ENCODE assay signal across 18 mouse cellular contexts in genomic region chr7:133744701-133745100, GRCm38 (mm10). TPM values are rescaled to one million over a fixed set of nuclear protein-coding genes. Genes with fewer than 3 reads are reported as not detected.
DNase-seq lines count a peak whose midpoint lies in the region; ATAC-seq and TF ChIP-seq lines count a peak whose summit lies in the region.
"Had no signal": no experiment of that assay in that cellular context is flagged by ENCODE, and none has a peak within 500 bp of the region (broad histone marks: within the 10 kb centered on the region; RNA-seq: fewer than 3 reads in every experiment).

No protein-coding gene starts in this region.

- peak overlapping the region; percentile 52; the same call in 1 of the 2 replicates for H3K9ac ChIP-seq in heart, adult 2 months (ENCODE audit: low read depth, low read length)
- no peak overlapping the region for H3K9ac ChIP-seq in hindbrain, embryonic 13.5 days
- H3K9ac ChIP-seq: embryonic facial prominence, embryonic 15.5 days; hindbrain, embryonic 14.5 days; liver, embryonic 14.5 days; midbrain, embryonic 13.5 days; neural tube, embryonic 13.5 days had no signal

- TF ChIP-seq CTCF in heart, adult 2 months (IDR thresholded peaks at IDR 0.05): no peak
- TF ChIP-seq CTCF in cortical plate, adult 2 months (IDR thresholded peaks at IDR 0.05; ENCODE audit: extremely low read depth, insufficient read depth, low read length): no peak

- 9% methylated on average over 4 of the region's 4 CpGs for WGBS in heart, adult 2 months
- 73% methylated on average over 4 of the region's 4 CpGs for WGBS in hindbrain, embryonic 13.5 days

- no peak for TF ChIP-seq EP300 in heart, adult 2 months (IDR thresholded peaks at IDR 0.05; ENCODE audit: insufficient read depth, low read depth, low read length)

- H3K79me2 ChIP-seq in heart, adult 2 months (replicated peaks; ENCODE audit: control insufficient read depth, insufficient read depth, low read length): no peaks in the 10 kb centered on the region

- ATAC-seq in megakaryocyte progenitor cell, adult 5-6 weeks (replicated peaks; ENCODE audit: poor library complexity): 0 out of 2 replicates have a peak, but pooled peaks have one; percentile 9
- ATAC-seq in hindbrain, embryonic 13.5 days (ENCODE audit: low FRiP score): no peak
- ATAC-seq: midbrain, embryonic 13.5 days had no signal

- intact Hi-C loops in heart, adult 2 months (cut with DNase I): no loop called here
- intact Hi-C loops in heart, postnatal 25 days (cut with DNase I): no loop called here

- H3K9me3 ChIP-seq in hindbrain, embryonic 13.5 days: no peaks in the 10 kb centered on the region
- H3K9me3 ChIP-seq: embryonic facial prominence, embryonic 15.5 days; midbrain, embryonic 13.5 days; neural tube, embryonic 13.5 days had no signal

- peak overlapping the region; percentile 82 for H3K27ac ChIP-seq in heart, adult 2 months
- peak overlapping the region; percentile 74 for H3K27ac ChIP-seq in cortical plate, adult 2 months (ENCODE audit: insufficient read depth, low read length)
- no peak overlapping the region for H3K27ac ChIP-seq in hindbrain, embryonic 13.5 days
- H3K27ac ChIP-seq: embryonic facial prominence, embryonic 15.5 days; hindbrain, embryonic 14.5 days; liver, embryonic 14.5 days; midbrain, embryonic 13.5 days had no signal

- no peaks in the 10 kb centered on the region for H3K27me3 ChIP-seq in heart, adult 2 months (ENCODE audit: control insufficient read depth, insufficient read depth, low read length)
- H3K27me3 ChIP-seq in hindbrain, embryonic 13.5 days: no peaks in the 10 kb centered on the region
- H3K27me3 ChIP-seq: CH12.LX; embryonic facial prominence, embryonic 15.5 days; midbrain, embryonic 13.5 days; neural tube, embryonic 13.5 days had no signal

- peak in 1 of 2 experiments; percentile 28 for DNase-seq in heart, adult 2 months
- no peak for DNase-seq in heart, postnatal 25 days (ENCODE audit: low spot score)
- peak; percentile 20 for DNase-seq in 416B (ENCODE audit: low read depth)
- no peak for DNase-seq in c-Kit-positive CD71-positive TER-119-positive erythroid progenitor cells, embryonic 14.5 days (ENCODE audit: low spot score)
- DNase-seq: adrenal gland, postnatal 25 days; cerebellum, adult 9-11 months; kidney, postnatal 25 days; spleen, adult 18-20 months; thymus, adult 2 months had no signal

- no peak overlapping the region for H3K4me3 ChIP-seq in heart, adult 2 months
- no peak overlapping the region for H3K4me3 ChIP-seq in cortical plate, adult 2 months (ENCODE audit: insufficient read depth, low read length)
- H3K4me3 ChIP-seq in hindbrain, embryonic 13.5 days: no peak overlapping the region
- H3K4me3 ChIP-seq: embryonic facial prominence, embryonic 15.5 days; midbrain, embryonic 13.5 days; neural tube, embryonic 13.5 days had no signal

- TF ChIP-seq POLR2A in heart, adult 2 months (IDR thresholded peaks at IDR 0.05; ENCODE audit: insufficient read depth, low read depth, low read length): no peak
- TF ChIP-seq POLR2A in cortical plate, adult 2 months (IDR thresholded peaks at IDR 0.05; ENCODE audit: extremely low read depth, insufficient read depth, low read length): no peak

- H3K36me3 ChIP-seq in heart, adult 2 months (ENCODE audit: control insufficient read depth, insufficient read depth, low read length): peaks cover 18% of the 10 kb centered on the region
- H3K36me3 ChIP-seq in hindbrain, embryonic 13.5 days: peaks cover 39% of the 10 kb centered on the region

- H3K4me1 ChIP-seq in heart, adult 2 months (ENCODE audit: control insufficient read depth, insufficient read depth, low read length): peaks cover 16% of the 10 kb centered on the region
- H3K4me1 ChIP-seq in cortical plate, adult 2 months (ENCODE audit: control insufficient read depth, insufficient read depth, low read length): peaks cover 9% of the 10 kb centered on the region
- peaks cover 7% of the 10 kb centered on the region; the same call in 1 of the 2 replicates for H3K4me1 ChIP-seq in hindbrain, embryonic 13.5 days (replicated peaks)
- H3K4me1 ChIP-seq: embryonic facial prominence, embryonic 15.5 days; midbrain, embryonic 13.5 days; neural tube, embryonic 13.5 days had no signal

- no peak overlapping the region for H3K4me2 ChIP-seq in hindbrain, embryonic 13.5 days
- H3K4me2 ChIP-seq: embryonic facial prominence, embryonic 15.5 days; hindbrain, embryonic 14.5 days; midbrain, embryonic 13.5 days; neural tube, embryonic 13.5 days had no signal

RNA-seq across cellular contexts. Expression of gene Fank1, which starts 32.0 kb away (rescaled TPM):
- total RNA-seq in heart, adult 2 months (2021): not detected
- polyA plus RNA-seq in heart, adult 2 months (2012; rRNA removed): 0.10 and 0.32 TPM in 2 replicates
- total RNA-seq in heart, postnatal 25 days (2021): not detected
- 5.8 TPM in 2 replicates for polyA plus RNA-seq in cortical plate, adult 2 months (2012; rRNA removed)
- not detected in 2 replicates for total RNA-seq in megakaryocyte progenitor cell, adult 5-6 weeks (2015)
- total RNA-seq in megakaryocyte progenitor cell, adult 5-6 weeks (2017): not detected in 2 replicates
- 2.9 and 3.3 TPM in 2 replicates for polyA plus RNA-seq in hindbrain, embryonic 13.5 days (2015; fragmentation: Nextera tagmentation; extraction: Ambion mirVana)

RNA-seq across cellular contexts. Expression of gene Uros, which starts 34.8 kb away (rescaled TPM):
- total RNA-seq in heart, adult 2 months (2021): 10 to 100 TPM; 20.1 to 22.9 TPM
- 22.3 and 36.4 TPM in 2 replicates for polyA plus RNA-seq in heart, adult 2 months (2012; rRNA removed)
- 10 to 100 TPM; 19.5 to 20.3 TPM for total RNA-seq in heart, postnatal 25 days (2021)
- 38.7 and 38.8 TPM in 2 replicates for polyA plus RNA-seq in cortical plate, adult 2 months (2012; rRNA removed)
- 14.3 and 21.7 TPM in 2 replicates for total RNA-seq in megakaryocyte progenitor cell, adult 5-6 weeks (2015)
- total RNA-seq in megakaryocyte progenitor cell, adult 5-6 weeks (2017): 18.3 and 23.3 TPM in 2 replicates
- polyA plus RNA-seq in hindbrain, embryonic 13.5 days (2015; fragmentation: Nextera tagmentation; extraction: Ambion mirVana): 55.6 and 56.8 TPM in 2 replicates

RNA-seq across cellular contexts. Expression of gene Bccip, which starts 35.6 kb away (rescaled TPM):
- 10 to 100 TPM; 53.5 to 55.7 TPM for total RNA-seq in heart, adult 2 months (2021)
- polyA plus RNA-seq in heart, adult 2 months (2012; rRNA removed): 29.4 and 49.1 TPM in 2 replicates
- total RNA-seq in heart, postnatal 25 days (2021): 10 to 100 TPM; 46.5 to 57.3 TPM
- 109 and 115 TPM in 2 replicates for polyA plus RNA-seq in cortical plate, adult 2 months (2012; rRNA removed)
- 106 TPM in 2 replicates for total RNA-seq in megakaryocyte progenitor cell, adult 5-6 weeks (2015)
- 105 and 140 TPM in 2 replicates for total RNA-seq in megakaryocyte progenitor cell, adult 5-6 weeks (2017)
- 104 and 107 TPM in 2 replicates for polyA plus RNA-seq in hindbrain, embryonic 13.5 days (2015; fragmentation: Nextera tagmentation; extraction: Ambion mirVana)

RNA-seq across cellular contexts. Expression of gene Dhx32, which starts 37.8 kb away (rescaled TPM):
- total RNA-seq in heart, adult 2 months (2021): 10 to 100 TPM; 41.5 to 47.4 TPM
- polyA plus RNA-seq in heart, adult 2 months (2012; rRNA removed): 27.7 and 38.9 TPM in 2 replicates
- total RNA-seq in heart, postnatal 25 days (2021): 10 to 100 TPM; 33.7 to 35.7 TPM
- polyA plus RNA-seq in cortical plate, adult 2 months (2012; rRNA removed): 26.5 and 28.1 TPM in 2 replicates
- 8.4 and 11.0 TPM in 2 replicates for total RNA-seq in megakaryocyte progenitor cell, adult 5-6 weeks (2015)
- total RNA-seq in megakaryocyte progenitor cell, adult 5-6 weeks (2017): 21.7 and 23.6 TPM in 2 replicates
- polyA plus RNA-seq in hindbrain, embryonic 13.5 days (2015; fragmentation: Nextera tagmentation; extraction: Ambion mirVana): 31.9 and 33.3 TPM in 2 replicates
